Mouse (Mus musculus): ENCODE measurements around the gene Dand5. TPM values are rescaled to one million over a fixed set of nuclear protein-coding genes. Genes with fewer than 3 reads are reported as not detected.
A peak's percentile ranks its signal among the peaks of the same experiment; 100 is the strongest.

The Dand5 gene
- polyA plus RNA-seq, 1 experiment from 2014 or later = 6.3 TPM

- 50% methylated on average over 5 of the region's 5 CpGs for WGBS
- peak overlapping the region; percentile 84 for H3K27ac ChIP-seq
- H3K4me2 ChIP-seq = peak overlapping the region; percentile 41
- H3K9ac ChIP-seq = no peak overlapping the region
- H3K4me3 ChIP-seq (replicated peaks) = peak overlapping the region; percentile 13
- peaks cover 15% of the 10 kb centered on the region; the same call in 1 of the 2 replicates for H3K36me3 ChIP-seq
- peaks cover 24% of the 10 kb centered on the region; the same call in 1 of the 2 replicates for H3K27me3 ChIP-seq (replicated peaks)
- no peaks in the 10 kb centered on the region for H3K9me3 ChIP-seq
- ATAC-seq (ENCODE audit: insufficient read depth, low FRiP score, low read depth) = no peak
- H3K4me1 ChIP-seq = peaks cover 50% of the 10 kb centered on the region
These were observed 51.5 kb downstream of the Dand5 start for GRCm38 (mm10) chr8:84771000-84771687.

- Histone ChIP-seq H3K9ac (no peak overlapping the region), H3K27ac (peak overlapping the region; percentile 84), H3K4me3 (replicated peaks) (no peak overlapping the region; the same call in 1 of the 2 replicates), H3K27me3 (replicated peaks) (peaks cover 16% of the 10 kb centered on the region; the same call in 1 of the 2 replicates), H3K4me1 (peaks cover 50% of the 10 kb centered on the region), H3K36me3 (peaks cover 15% of the 10 kb centered on the region; the same call in 1 of the 2 replicates), H3K9me3 (no peaks in the 10 kb centered on the region), H3K4me2 (peak overlapping the region; percentile 23; the same call in 1 of the 2 replicates)
- peak; percentile 67 for ATAC-seq (ENCODE audit: insufficient read depth, low FRiP score, low read depth)
- 45% methylated on average over 12 of the region's 12 CpGs for WGBS
These were observed 52.3 kb downstream of the Dand5 start for GRCm38 (mm10) chr8:84770100-84770953.

- Histone ChIP-seq H3K4me2 (no peak overlapping the region), H3K27ac (no peak overlapping the region), H3K4me1 (peaks cover 45% of the 10 kb centered on the region), H3K4me3 (replicated peaks) (no peak overlapping the region), H3K27me3 (replicated peaks) (0 out of 2 replicates have a peak, but pooled peaks cover 12% of the 10 kb centered on the region), H3K36me3 (peaks cover 15% of the 10 kb centered on the region; the same call in 1 of the 2 replicates), H3K9me3 (no peaks in the 10 kb centered on the region), H3K9ac (no peak overlapping the region)
- WGBS = 90% methylated on average over 8 of the region's 8 CpGs
- ATAC-seq (ENCODE audit: insufficient read depth, low FRiP score, low read depth) = no peak
These were observed 53.3 kb downstream of the Dand5 start for GRCm38 (mm10) chr8:84769324-84769723.

GRCm38 (mm10) chr8:84768343-84769095 is 54.1 kb downstream of the Dand5 start:
- Histone ChIP-seq H3K27ac (no peak overlapping the region), H3K9ac (no peak overlapping the region), H3K9me3 (no peaks in the 10 kb centered on the region), H3K4me2 (no peak overlapping the region), H3K4me1 (peaks cover 45% of the 10 kb centered on the region), H3K27me3 (replicated peaks) (0 out of 2 replicates have a peak, but pooled peaks cover 12% of the 10 kb centered on the region), H3K4me3 (replicated peaks) (no peak overlapping the region), H3K36me3 (peaks cover 15% of the 10 kb centered on the region; the same call in 1 of the 2 replicates)
- ATAC-seq (ENCODE audit: insufficient read depth, low FRiP score, low read depth) = no peak
- WGBS = 88% methylated on average over 14 of the region's 14 CpGs

GRCm38 (mm10) chr8:84767221-84767620 is 55.4 kb downstream of the Dand5 start:
- WGBS = 83% methylated on average over 10 of the region's 10 CpGs
- Histone ChIP-seq H3K4me2 (no peak overlapping the region), H3K4me3 (replicated peaks) (no peak overlapping the region), H3K27me3 (replicated peaks) (0 out of 2 replicates have a peak, but pooled peaks cover 6% of the 10 kb centered on the region), H3K4me1 (peaks cover 35% of the 10 kb centered on the region), H3K9me3 (no peaks in the 10 kb centered on the region), H3K9ac (no peak overlapping the region), H3K27ac (no peak overlapping the region), H3K36me3 (peaks cover 15% of the 10 kb centered on the region; the same call in 1 of the 2 replicates)
- ATAC-seq (ENCODE audit: insufficient read depth, low FRiP score, low read depth) = no peak

- 65% methylated on average over 9 of the region's 9 CpGs for WGBS
- Histone ChIP-seq H3K27me3 (replicated peaks) (0 out of 2 replicates have a peak, but pooled peaks cover 5% of the 10 kb centered on the region), H3K27ac (peak overlapping the region; percentile 11; the same call in 1 of the 2 replicates), H3K4me2 (no peak overlapping the region), H3K36me3 (peaks cover 15% of the 10 kb centered on the region; the same call in 1 of the 2 replicates), H3K4me3 (replicated peaks) (no peak overlapping the region), H3K4me1 (peaks cover 27% of the 10 kb centered on the region), H3K9ac (no peak overlapping the region), H3K9me3 (no peaks in the 10 kb centered on the region)
- ATAC-seq (ENCODE audit: insufficient read depth, low FRiP score, low read depth) = no peak
These were observed 56.2 kb downstream of the Dand5 start for GRCm38 (mm10) chr8:84766422-84766821.

- Histone ChIP-seq H3K4me1 (peaks cover 21% of the 10 kb centered on the region), H3K27me3 (replicated peaks) (no peaks in the 10 kb centered on the region), H3K4me2 (no peak overlapping the region), H3K4me3 (replicated peaks) (no peak overlapping the region), H3K36me3 (peaks cover 11% of the 10 kb centered on the region; the same call in 1 of the 2 replicates), H3K9me3 (no peaks in the 10 kb centered on the region), H3K27ac (peak overlapping the region; percentile 11; the same call in 1 of the 2 replicates), H3K9ac (no peak overlapping the region)
- WGBS = 40% methylated on average over 10 of the region's 10 CpGs
- no peak for ATAC-seq (ENCODE audit: insufficient read depth, low FRiP score, low read depth)
These were observed 57.0 kb downstream of the Dand5 start for GRCm38 (mm10) chr8:84765629-84766028.

Small RNA genes lying within 50 kb of the gene (microRNA-seq; reads per million reads assigned to microRNA genes)
- 2.1 reads per million, percentile 4 among the genes with 10 or more reads in this experiment for gene Mir7069

Other genes starting within 250 kb of the Dand5 start
- gene Ier2, start 160.0 kb downstream of the Dand5 start, polyA plus RNA-seq (2015; fragmentation: Nextera tagmentation; extraction: Ambion mirVana) = 86.4 and 90.3 TPM in 2 replicates
- gene Trmt1, start 136.5 kb downstream of the Dand5 start, polyA plus RNA-seq (2015; fragmentation: Nextera tagmentation; extraction: Ambion mirVana) = 56.2 and 63.9 TPM in 2 replicates
- gene Nacc1, start 135.0 kb downstream of the Dand5 start, polyA plus RNA-seq (2015; fragmentation: Nextera tagmentation; extraction: Ambion mirVana) = 15.8 and 17.4 TPM in 2 replicates
- gene Lyl1, start 121.4 kb downstream of the Dand5 start, polyA plus RNA-seq (2015; fragmentation: Nextera tagmentation; extraction: Ambion mirVana) = 7.1 and 9.7 TPM in 2 replicates
- 3.5 and 4.1 TPM in 2 replicates for gene G430095P16Rik, start 99.8 kb downstream of the Dand5 start, polyA plus RNA-seq (2015; fragmentation: Nextera tagmentation; extraction: Ambion mirVana)
- gene Nfix, start 22.5 kb downstream of the Dand5 start, polyA plus RNA-seq (2015; fragmentation: Nextera tagmentation; extraction: Ambion mirVana) = 28.7 and 29.3 TPM in 2 replicates
- gene Gadd45gip1, start 8.7 kb upstream of the Dand5 start, polyA plus RNA-seq (2015; fragmentation: Nextera tagmentation; extraction: Ambion mirVana) = 52.7 and 54.5 TPM in 2 replicates
- gene Rad23a, start 17.8 kb upstream of the Dand5 start, polyA plus RNA-seq (2015; fragmentation: Nextera tagmentation; extraction: Ambion mirVana) = 115 and 130 TPM in 2 replicates
- gene Calr, start 24.1 kb upstream of the Dand5 start, polyA plus RNA-seq (2015; fragmentation: Nextera tagmentation; extraction: Ambion mirVana) = 938 and 1,051 TPM in 2 replicates
- gene Farsa, start 34.2 kb upstream of the Dand5 start, polyA plus RNA-seq (2015; fragmentation: Nextera tagmentation; extraction: Ambion mirVana) = 89.5 and 90.1 TPM in 2 replicates
- 56.1 and 63.7 TPM in 2 replicates for gene Syce2, start 49.3 kb upstream of the Dand5 start, polyA plus RNA-seq (2015; fragmentation: Nextera tagmentation; extraction: Ambion mirVana)
- 42.6 and 45.9 TPM in 2 replicates for gene Gcdh, start 71.1 kb upstream of the Dand5 start, polyA plus RNA-seq (2015; fragmentation: Nextera tagmentation; extraction: Ambion mirVana)
- 14.8 and 39.3 TPM in 2 replicates for gene Klf1, start 79.1 kb upstream of the Dand5 start, polyA plus RNA-seq (2015; fragmentation: Nextera tagmentation; extraction: Ambion mirVana)
- gene Dnase2a, start 85.7 kb upstream of the Dand5 start, polyA plus RNA-seq (2015; fragmentation: Nextera tagmentation; extraction: Ambion mirVana) = 12.3 and 14.2 TPM in 2 replicates
- 1.9 and 2.2 TPM in 2 replicates for gene Mast1, start 114.5 kb upstream of the Dand5 start, polyA plus RNA-seq (2015; fragmentation: Nextera tagmentation; extraction: Ambion mirVana)
- 0.28 and 0.64 TPM in 2 replicates for gene Rtbdn, start 124.2 kb upstream of the Dand5 start, polyA plus RNA-seq (2015; fragmentation: Nextera tagmentation; extraction: Ambion mirVana)
- not detected in 2 replicates for gene Gm49661, start 146.6 kb upstream of the Dand5 start, polyA plus RNA-seq (2015; fragmentation: Nextera tagmentation; extraction: Ambion mirVana)
- 637 and 677 TPM in 2 replicates for gene Prdx2, start 146.8 kb upstream of the Dand5 start, polyA plus RNA-seq (2015; fragmentation: Nextera tagmentation; extraction: Ambion mirVana)
- gene Rnaseh2a, start 146.9 kb upstream of the Dand5 start, polyA plus RNA-seq (2015; fragmentation: Nextera tagmentation; extraction: Ambion mirVana) = 112 and 113 TPM in 2 replicates
- gene Junb, start 155.9 kb upstream of the Dand5 start, polyA plus RNA-seq (2015; fragmentation: Nextera tagmentation; extraction: Ambion mirVana) = 33.4 and 49.6 TPM in 2 replicates
- gene Hook2, start 167.8 kb upstream of the Dand5 start, polyA plus RNA-seq (2015; fragmentation: Nextera tagmentation; extraction: Ambion mirVana) = 46.3 and 51.1 TPM in 2 replicates
- 0.23 and 0.49 TPM in 2 replicates for gene Best2, start 191.7 kb upstream of the Dand5 start, polyA plus RNA-seq (2015; fragmentation: Nextera tagmentation; extraction: Ambion mirVana)
- gene Asna1, start 202.5 kb upstream of the Dand5 start, polyA plus RNA-seq (2015; fragmentation: Nextera tagmentation; extraction: Ambion mirVana) = 108 and 115 TPM in 2 replicates
- gene Trir, start 204.0 kb upstream of the Dand5 start, polyA plus RNA-seq (2015; fragmentation: Nextera tagmentation; extraction: Ambion mirVana) = 104 and 132 TPM in 2 replicates
- gene Tnpo2, start 214.1 kb upstream of the Dand5 start, polyA plus RNA-seq (2015; fragmentation: Nextera tagmentation; extraction: Ambion mirVana) = 26.9 and 31.9 TPM in 2 replicates
- 29.0 and 29.4 TPM in 2 replicates for gene Fbxw9, start 237.2 kb upstream of the Dand5 start, polyA plus RNA-seq (2015; fragmentation: Nextera tagmentation; extraction: Ambion mirVana)
- gene Gm5741, start 245.2 kb upstream of the Dand5 start, polyA plus RNA-seq (2015; fragmentation: Nextera tagmentation; extraction: Ambion mirVana) = 0.70 and 0.86 TPM in 2 replicates
- gene Dhps, start 248.9 kb upstream of the Dand5 start, polyA plus RNA-seq (2015; fragmentation: Nextera tagmentation; extraction: Ambion mirVana) = 50.6 and 60.0 TPM in 2 replicates